Mouse (Mus musculus): ENCODE measurements at regions not wholly inside any gene's neighbourhood (a gene's known extent, or its start where the extent isn't known, plus 50 kb on each side); places are given as distances from the start of the nearest gene placed in this dataset.
"Not testable (repeated sequence)": the region's sequence is repeated elsewhere in the genome, so short reads cannot be mapped to it uniquely, and the experiment has no call there.

GRCm38 (mm10) chr5:52010426-52010825, 179.9 kb downstream of the Dhx15 start:
- DNase-seq (ENCODE audit: low spot score): no peak

- no peak for DNase-seq (ENCODE audit: low spot score)
Measured at GRCm38 (mm10) chr5:52008942-52009341, 181.4 kb downstream of the Dhx15 start.

GRCm38 (mm10) chr5:52006843-52007242, 183.5 kb downstream of the Dhx15 start:
- no peak for DNase-seq (ENCODE audit: low spot score)

GRCm38 (mm10) chr5:51990847-51991610, 199.3 kb downstream of the Dhx15 start:
- no peak for DNase-seq (ENCODE audit: low spot score)

GRCm38 (mm10) chr5:51989396-51989795, 200.9 kb downstream of the Dhx15 start:
- DNase-seq (ENCODE audit: low spot score): no peak

DNA sequence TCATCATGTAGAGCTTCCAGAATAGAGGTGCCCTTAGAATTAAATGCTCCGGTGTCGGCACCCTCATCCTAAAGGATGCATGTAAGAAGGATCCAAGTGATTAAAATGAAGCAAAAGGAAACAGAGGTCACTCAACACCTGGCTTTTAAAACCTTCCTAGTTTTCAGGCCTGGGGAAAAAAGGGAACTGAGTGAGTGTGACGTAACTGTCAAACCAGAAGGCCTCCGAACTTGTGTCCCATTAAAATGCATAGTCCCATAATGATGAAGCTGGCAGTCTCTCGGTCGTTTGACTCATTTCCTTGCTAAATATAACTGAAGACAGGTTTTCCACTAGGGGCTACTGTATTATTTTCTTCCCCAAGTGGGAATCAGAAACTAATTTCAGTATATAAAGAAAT, 201.4 kb downstream of the Dhx15 start:
- no peak for DNase-seq (ENCODE audit: low spot score)

GRCm38 (mm10) chr5:51984966-51985365, 205.3 kb downstream of the Dhx15 start:
- DNase-seq (ENCODE audit: low spot score): no peak

- DNase-seq (ENCODE audit: low spot score): no peak
Measured at GRCm38 (mm10) chr5:51982780-51983179, 207.5 kb downstream of the Dhx15 start.

DNA sequence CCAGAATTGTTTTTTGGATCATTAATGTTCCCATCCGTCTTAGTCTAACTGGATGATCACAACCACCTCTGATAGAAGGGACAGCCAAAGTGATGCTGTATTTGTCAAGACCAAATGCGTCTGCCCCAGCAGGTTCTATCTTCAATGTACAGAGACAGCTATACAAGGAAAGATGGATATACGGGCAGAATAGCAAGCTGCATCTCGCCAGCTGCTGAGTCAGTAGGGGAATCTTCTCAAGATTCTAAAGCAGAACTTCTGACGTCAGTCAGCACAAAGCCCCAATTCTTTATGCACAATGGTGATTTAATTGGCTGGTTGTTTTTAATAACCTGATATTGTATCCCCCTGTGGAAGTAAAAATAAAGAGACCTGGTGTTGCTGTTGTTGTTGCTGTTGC, 209.4 kb downstream of the Dhx15 start:
- no peak for DNase-seq (ENCODE audit: low spot score)

GRCm38 (mm10) chr5:51952499-51952898, 237.8 kb downstream of the Dhx15 start:
- DNase-seq (ENCODE audit: low spot score): no peak

DNA sequence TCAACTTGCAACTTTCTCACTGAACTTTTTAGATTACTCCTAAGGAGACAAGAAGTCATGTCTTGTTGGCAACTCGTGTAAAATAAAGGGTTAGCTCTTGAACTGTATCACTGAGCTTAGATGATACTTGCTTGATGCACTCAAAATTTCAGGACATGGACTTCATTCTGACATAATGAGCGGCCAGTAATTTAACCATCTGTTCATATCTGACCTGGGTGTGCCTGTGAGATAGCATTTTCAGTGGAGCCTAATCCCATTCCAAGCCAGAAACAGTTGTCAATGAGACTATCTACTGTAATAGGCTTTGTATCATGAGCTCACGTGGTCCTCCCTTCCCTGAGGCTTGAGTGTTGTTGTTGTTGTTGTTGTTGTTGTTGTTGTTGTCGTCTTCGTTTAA, 240.3 kb downstream of the Dhx15 start:
- DNase-seq (ENCODE audit: low spot score): no peak

GRCm38 (mm10) chr5:51946062-51946461, 244.3 kb downstream of the Dhx15 start:
- no peak for DNase-seq (ENCODE audit: low spot score)

DNA sequence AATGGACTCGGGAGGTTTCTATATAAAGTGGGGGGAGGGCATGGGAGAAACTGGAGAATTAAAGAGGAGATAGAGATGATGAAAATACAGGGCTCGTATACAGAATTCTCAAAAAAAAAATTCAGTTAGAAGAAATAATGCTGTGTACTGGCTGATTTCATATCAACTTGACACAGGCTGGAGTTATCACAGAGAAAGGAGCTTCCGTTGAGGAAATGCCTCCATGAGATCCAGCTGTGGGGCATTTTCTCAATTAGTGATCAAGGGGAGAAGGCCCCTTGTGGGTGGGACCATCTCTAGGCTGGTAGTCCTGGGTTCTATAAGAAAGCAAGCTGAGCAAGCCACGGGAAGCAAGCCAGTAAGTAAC, 248.4 kb downstream of the Dhx15 start:
- DNase-seq (ENCODE audit: low spot score): not testable (repeated sequence)

DNA sequence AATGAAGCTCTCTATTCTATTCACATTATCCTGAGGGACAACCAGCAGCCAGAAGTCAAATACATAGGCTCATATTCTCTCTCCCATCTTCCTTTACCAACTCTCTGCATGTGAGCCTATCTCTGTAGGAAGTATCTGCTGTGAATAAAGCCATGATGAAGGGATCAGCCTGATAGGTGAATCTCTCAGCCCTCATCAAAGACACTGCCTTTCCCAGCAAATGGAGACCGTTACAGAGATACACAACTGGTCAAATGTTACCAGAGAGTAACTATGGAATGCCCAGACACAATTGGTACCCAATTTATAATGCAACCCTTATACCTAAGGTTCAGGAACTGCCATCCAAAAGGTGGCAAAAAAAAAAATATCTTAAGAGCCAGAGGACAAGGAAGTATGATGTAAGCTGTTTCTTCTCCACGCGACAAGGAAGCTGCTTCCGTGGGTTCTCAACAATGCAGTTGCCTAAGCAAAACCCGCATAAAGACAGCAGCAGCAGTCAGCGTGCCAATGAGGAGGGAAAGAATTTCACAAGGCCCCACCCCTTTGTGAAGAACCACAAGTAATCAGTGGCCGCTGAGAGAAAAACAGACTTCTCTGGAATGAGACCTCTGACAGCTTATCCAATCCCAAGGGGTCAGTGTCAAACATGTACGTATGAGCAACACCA, 248.9 kb downstream of the Dhx15 start:
- no peak for DNase-seq (ENCODE audit: low spot score)

- no peak for DNase-seq (ENCODE audit: low spot score)
Measured at GRCm38 (mm10) chr5:51938845-51939244, 251.5 kb downstream of the Dhx15 start.

DNA sequence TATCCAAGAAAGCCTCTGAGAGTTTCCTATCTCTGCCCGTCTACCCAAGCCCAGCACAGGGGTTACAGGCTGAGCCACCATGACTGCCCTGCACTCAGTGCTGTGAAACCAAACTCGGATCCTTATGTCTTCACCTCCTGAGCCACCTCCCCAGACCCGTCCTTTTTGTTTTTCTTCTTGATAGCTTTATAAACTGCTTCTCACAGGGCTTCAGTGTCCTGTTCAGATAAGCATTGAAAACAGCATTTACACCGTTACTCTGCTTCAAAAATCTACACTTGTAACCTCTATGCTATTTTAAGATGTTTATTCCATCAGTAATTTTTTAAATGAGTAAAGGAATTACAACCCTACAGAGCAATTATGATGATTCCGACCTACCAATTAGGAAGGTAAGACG, 253.0 kb downstream of the Dhx15 start:
- DNase-seq (ENCODE audit: low spot score): no peak

DNA sequence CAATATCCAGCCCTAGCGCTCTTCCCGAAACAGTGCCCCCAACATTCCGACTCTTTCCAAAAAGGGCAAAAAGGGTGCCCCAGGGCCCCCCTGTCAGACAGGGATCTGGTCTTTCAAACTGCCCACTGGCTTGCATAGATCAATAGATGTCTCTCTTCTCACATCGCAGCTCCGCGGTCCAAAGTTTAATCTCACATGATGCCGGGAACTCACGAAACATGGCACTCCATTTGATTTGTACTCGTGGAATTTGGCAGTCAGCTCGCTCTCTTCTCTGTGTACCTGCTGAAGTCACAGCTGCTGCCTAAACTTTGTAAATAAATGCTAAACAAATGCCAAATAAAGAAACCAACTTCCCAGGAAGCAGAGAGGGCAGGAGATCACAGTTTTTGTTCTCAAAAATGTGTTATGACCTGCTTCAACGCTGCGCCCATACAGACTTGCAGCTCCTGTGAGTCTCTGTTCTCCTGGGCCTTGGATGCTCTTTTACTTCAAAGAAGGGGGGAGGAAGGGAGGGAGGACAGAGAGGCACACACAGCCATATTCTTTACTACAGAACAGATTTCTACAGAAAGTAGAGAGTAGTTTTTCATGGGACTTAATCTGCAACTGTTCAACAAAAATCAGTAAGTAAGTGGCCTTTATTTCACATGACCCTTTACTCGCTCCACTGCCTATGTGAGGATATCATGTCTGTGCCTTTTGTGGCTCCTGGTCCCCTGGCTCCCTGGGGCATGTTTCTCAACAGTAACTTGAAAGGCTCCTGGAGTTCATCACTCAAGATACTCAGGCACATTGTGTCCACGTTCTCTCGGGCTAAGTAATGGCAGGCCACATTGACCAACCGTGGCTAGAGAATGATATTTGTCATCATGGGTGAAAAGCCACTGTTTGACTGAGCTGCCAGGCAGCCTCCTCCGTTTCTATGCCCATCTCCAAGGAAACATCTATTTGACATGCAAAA, 254.6 kb downstream of the Dhx15 start:
- DNase-seq (ENCODE audit: low spot score): no peak

DNA sequence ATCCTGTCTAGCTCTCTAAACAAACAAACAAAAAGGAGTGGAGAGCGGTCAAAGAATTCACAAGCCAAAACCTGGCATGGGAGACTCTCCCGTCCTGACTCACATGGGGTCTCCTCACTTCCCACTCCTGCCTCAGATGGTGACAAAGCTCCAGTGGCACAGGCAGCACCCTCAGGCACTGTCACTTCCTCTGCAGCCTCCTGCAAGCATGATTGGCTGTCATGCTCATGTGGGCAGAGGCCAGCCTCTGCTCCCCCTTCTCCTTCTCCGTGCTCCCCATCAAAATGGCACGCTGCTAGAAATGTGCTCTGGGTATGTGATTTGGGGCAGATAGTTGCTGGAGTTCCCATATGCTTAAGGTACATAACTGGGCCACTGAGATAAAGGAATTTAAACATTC, 255.4 kb downstream of the Dhx15 start:
- DNase-seq (ENCODE audit: low spot score): no peak

GRCm38 (mm10) chr5:51933331-51933730, 257.0 kb downstream of the Dhx15 start:
- no peak for DNase-seq (ENCODE audit: low spot score)

DNA sequence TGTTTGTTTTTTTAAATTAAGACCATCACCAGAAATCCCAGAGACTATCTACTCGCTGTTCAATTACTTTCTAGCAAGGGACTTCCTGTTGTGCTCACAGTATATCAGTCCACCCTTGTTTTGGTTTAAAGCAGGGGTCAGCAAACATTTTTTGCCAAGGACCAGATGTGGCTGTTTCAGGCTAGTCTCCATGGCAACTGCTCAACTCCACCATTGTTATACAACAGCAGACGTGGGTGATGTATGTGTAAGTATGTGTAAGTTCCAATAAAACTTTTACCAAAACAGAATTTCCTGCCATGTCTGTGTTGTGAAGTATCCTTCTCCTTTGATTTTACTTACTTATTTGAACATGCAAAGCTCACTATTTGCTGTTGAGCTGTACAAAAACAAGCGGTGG, 259.9 kb downstream of the Dhx15 start:
- no peak for DNase-seq (ENCODE audit: low spot score)

- DNase-seq (ENCODE audit: low spot score): no peak
Measured at GRCm38 (mm10) chr5:51928801-51929200, 261.5 kb downstream of the Dhx15 start.

DNA sequence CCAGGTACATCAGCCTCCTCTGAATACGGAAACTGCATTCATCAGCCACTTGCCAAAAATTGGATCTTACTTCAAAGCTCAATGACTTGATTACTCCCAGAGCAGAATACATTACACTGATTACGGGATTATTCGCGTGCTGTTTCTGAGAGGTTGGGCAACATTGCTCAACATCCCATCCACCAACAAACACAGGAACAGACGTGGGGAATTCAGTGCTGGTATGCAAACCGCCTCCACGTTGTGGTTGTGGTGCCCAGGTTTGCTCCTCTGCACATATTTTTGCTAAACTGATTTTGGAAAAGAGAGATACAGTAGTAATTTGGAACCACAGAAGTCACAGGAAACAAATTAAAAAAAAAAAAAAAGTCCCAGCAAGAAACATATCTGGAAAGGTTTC, 266.9 kb downstream of the Dhx15 start:
- no peak for DNase-seq (ENCODE audit: low spot score)

DNA sequence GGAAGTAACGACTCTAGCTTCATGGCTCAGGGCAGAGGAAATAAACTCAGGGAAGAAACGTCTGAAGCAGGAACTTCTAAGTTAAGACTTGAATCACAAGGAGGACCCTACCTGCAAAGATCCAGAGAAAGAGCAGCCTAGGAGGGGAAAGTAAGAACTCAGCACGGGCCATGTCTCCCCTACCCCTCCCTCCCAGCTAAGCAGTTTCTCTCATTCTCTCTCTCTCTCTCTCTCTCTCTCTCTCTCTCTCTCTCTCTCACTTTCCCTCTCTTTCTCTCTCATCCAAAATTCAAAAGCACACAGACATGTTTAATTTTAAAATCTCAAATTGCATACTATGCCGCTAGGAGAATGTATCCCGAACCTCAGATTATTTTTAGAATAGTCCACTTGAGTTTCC, 267.3 kb downstream of the Dhx15 start:
- no peak for DNase-seq (ENCODE audit: low spot score)
